Mouse (Mus musculus): ENCODE measurements at regions not wholly inside any gene's neighbourhood (a gene's known extent, or its start where the extent isn't known, plus 50 kb on each side); places are given as distances from the start of the nearest gene placed in this dataset.

GRCm38 (mm10) chr8:88972993-88973690 is 70.8 kb downstream of the Sall1 start:
- 54% methylated on average over 15 of the region's 15 CpGs for WGBS
- Histone ChIP-seq H3K4me1 (replicated peaks; ENCODE audit: control insufficient read depth, insufficient read depth, low read length) (no peaks in the 10 kb centered on the region), H3K36me3 (ENCODE audit: control insufficient read depth, insufficient read depth, low read length) (no peaks in the 10 kb centered on the region), H3K27me3 (ENCODE audit: control insufficient read depth, insufficient read depth, low read depth, low read length) (no peaks in the 10 kb centered on the region), H3K9ac (ENCODE audit: low read length) (no peak overlapping the region), H3K9me3 (ENCODE audit: control insufficient read depth, low read length) (no peaks in the 10 kb centered on the region), H3K27ac (ENCODE audit: low read length) (no peak overlapping the region), H3K4me2 (ENCODE audit: low read depth, low read length) (no peak overlapping the region), H3K4me3 (ENCODE audit: low read length) (no peak overlapping the region)
- no peak for ATAC-seq (ENCODE audit: low read depth)

GRCm38 (mm10) chr8:88958843-88959242 is 85.1 kb downstream of the Sall1 start:
- Histone ChIP-seq H3K27ac (ENCODE audit: low read length) (no peak overlapping the region), H3K9ac (ENCODE audit: low read length) (no peak overlapping the region), H3K9me3 (ENCODE audit: control insufficient read depth, low read length) (peaks cover 6% of the 10 kb centered on the region; the same call in 1 of the 2 replicates), H3K4me3 (ENCODE audit: low read length) (no peak overlapping the region), H3K4me1 (replicated peaks; ENCODE audit: control insufficient read depth, insufficient read depth, low read length) (no peaks in the 10 kb centered on the region), H3K27me3 (ENCODE audit: control insufficient read depth, insufficient read depth, low read depth, low read length) (no peaks in the 10 kb centered on the region; the same call in 1 of the 2 replicates), H3K36me3 (ENCODE audit: control insufficient read depth, insufficient read depth, low read length) (no peaks in the 10 kb centered on the region), H3K4me2 (ENCODE audit: low read depth, low read length) (no peak overlapping the region)
- no peak for ATAC-seq (ENCODE audit: low read depth)

- Histone ChIP-seq H3K4me2 (ENCODE audit: low read depth, low read length) (no peak overlapping the region), H3K9me3 (ENCODE audit: control insufficient read depth, low read length) (peaks cover 6% of the 10 kb centered on the region; the same call in 1 of the 2 replicates), H3K27me3 (ENCODE audit: control insufficient read depth, insufficient read depth, low read depth, low read length) (no peaks in the 10 kb centered on the region), H3K27ac (ENCODE audit: low read length) (no peak overlapping the region), H3K4me3 (ENCODE audit: low read length) (no peak overlapping the region), H3K4me1 (replicated peaks; ENCODE audit: control insufficient read depth, insufficient read depth, low read length) (no peaks in the 10 kb centered on the region), H3K9ac (ENCODE audit: low read length) (no peak overlapping the region), H3K36me3 (ENCODE audit: control insufficient read depth, insufficient read depth, low read length) (no peaks in the 10 kb centered on the region)
- WGBS = 60% methylated on average over 2 of the region's 2 CpGs
- ATAC-seq (ENCODE audit: low read depth) = no peak
These were observed 90.8 kb downstream of the Sall1 start for GRCm38 (mm10) chr8:88953178-88953577.

GRCm38 (mm10) chr8:88951829-88952155 is 92.2 kb downstream of the Sall1 start:
- peaks cover under 1% of the 10 kb centered on the region; the same call in 1 of the 2 replicates for H3K9me3 ChIP-seq (ENCODE audit: control insufficient read depth, low read length)
- no peak for ATAC-seq (ENCODE audit: low read depth)
- no peak overlapping the region for H3K9ac ChIP-seq (ENCODE audit: low read length)
- no peak overlapping the region for H3K4me3 ChIP-seq (ENCODE audit: low read length)
- H3K36me3 ChIP-seq (ENCODE audit: control insufficient read depth, insufficient read depth, low read length) = no peaks in the 10 kb centered on the region
- no peak overlapping the region for H3K4me2 ChIP-seq (ENCODE audit: low read depth, low read length)
- no peaks in the 10 kb centered on the region for H3K27me3 ChIP-seq (ENCODE audit: control insufficient read depth, insufficient read depth, low read depth, low read length)
- H3K27ac ChIP-seq (ENCODE audit: low read length) = no peak overlapping the region
- no peaks in the 10 kb centered on the region for H3K4me1 ChIP-seq (replicated peaks; ENCODE audit: control insufficient read depth, insufficient read depth, low read length)
- 53% methylated on average over 7 of the region's 7 CpGs for WGBS

DNA sequence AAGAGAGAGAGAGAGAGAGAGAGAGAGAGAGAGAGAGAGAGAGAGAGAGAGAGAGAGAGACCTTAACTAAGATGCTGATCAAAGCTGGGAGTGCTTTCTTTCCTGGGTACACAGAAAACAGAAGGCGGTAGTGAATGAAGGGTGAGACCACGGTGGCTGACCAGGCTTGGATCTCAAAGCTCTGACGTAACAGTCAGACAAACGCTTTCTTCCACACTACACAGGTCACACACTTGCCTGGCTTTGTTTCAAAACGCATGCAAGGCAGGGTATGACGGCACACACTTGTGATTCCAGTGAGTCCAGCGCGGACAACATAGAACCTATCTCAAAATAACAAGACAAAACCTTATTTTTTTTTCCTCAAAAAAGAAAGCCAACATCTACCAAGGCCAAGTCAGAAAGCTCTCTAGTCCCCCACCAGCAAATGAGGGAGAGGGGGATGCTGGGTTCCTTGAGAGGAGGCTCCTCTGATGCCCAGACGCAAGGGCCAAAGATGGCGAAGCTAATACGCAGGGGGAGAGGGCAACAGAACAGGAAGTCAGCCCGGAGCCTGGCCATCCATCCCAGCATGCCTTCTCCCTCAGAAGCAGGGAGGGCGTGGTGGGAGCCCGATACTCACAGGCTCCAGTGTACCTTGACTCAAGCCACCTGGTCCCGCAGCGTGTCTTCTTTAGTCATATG is 92.7 kb downstream of the Sall1 start:
- Histone ChIP-seq H3K36me3 (ENCODE audit: control insufficient read depth, insufficient read depth, low read length) (no peaks in the 10 kb centered on the region), H3K27ac (ENCODE audit: low read length) (no peak overlapping the region), H3K27me3 (ENCODE audit: control insufficient read depth, insufficient read depth, low read depth, low read length) (no peaks in the 10 kb centered on the region), H3K9me3 (ENCODE audit: control insufficient read depth, low read length) (no peaks in the 10 kb centered on the region), H3K4me3 (ENCODE audit: low read length) (no peak overlapping the region), H3K9ac (ENCODE audit: low read length) (no peak overlapping the region), H3K4me2 (ENCODE audit: low read depth, low read length) (no peak overlapping the region), H3K4me1 (replicated peaks; ENCODE audit: control insufficient read depth, insufficient read depth, low read length) (no peaks in the 10 kb centered on the region)
- WGBS = 65% methylated on average over 16 of the region's 16 CpGs
- no peak for ATAC-seq (ENCODE audit: low read depth)

GRCm38 (mm10) chr8:88949975-88950374 is 94.0 kb downstream of the Sall1 start:
- Histone ChIP-seq H3K4me3 (ENCODE audit: low read length) (no peak overlapping the region), H3K4me2 (ENCODE audit: low read depth, low read length) (no peak overlapping the region), H3K27me3 (ENCODE audit: control insufficient read depth, insufficient read depth, low read depth, low read length) (no peaks in the 10 kb centered on the region), H3K9ac (ENCODE audit: low read length) (no peak overlapping the region), H3K9me3 (ENCODE audit: control insufficient read depth, low read length) (no peaks in the 10 kb centered on the region), H3K36me3 (ENCODE audit: control insufficient read depth, insufficient read depth, low read length) (no peaks in the 10 kb centered on the region), H3K27ac (ENCODE audit: low read length) (no peak overlapping the region), H3K4me1 (replicated peaks; ENCODE audit: control insufficient read depth, insufficient read depth, low read length) (no peaks in the 10 kb centered on the region)
- 95% methylated on average over 6 of the region's 6 CpGs for WGBS
- no peak for ATAC-seq (ENCODE audit: low read depth)

DNA sequence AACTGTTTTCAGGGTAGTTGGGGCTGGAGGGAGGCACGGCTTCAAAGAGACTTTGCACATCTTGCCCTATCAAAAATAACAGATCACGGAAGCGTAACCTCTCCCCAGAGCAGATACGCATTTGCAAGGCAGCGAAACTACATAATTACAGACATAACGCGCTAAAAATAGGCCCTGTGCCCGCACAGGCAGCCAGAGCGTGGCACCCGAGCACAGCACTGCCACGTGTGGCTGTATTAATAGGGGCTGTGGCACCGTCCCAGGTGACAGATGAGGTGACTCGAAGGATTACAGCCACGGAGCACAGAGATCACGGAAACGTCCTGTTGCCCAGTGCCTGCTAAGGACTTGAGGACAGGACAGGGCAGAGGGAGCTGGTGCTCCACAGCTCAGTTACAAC is 95.0 kb downstream of the Sall1 start:
- Histone ChIP-seq H3K4me1 (replicated peaks; ENCODE audit: control insufficient read depth, insufficient read depth, low read length) (no peaks in the 10 kb centered on the region), H3K27ac (ENCODE audit: low read length) (no peak overlapping the region), H3K9ac (ENCODE audit: low read length) (no peak overlapping the region), H3K9me3 (ENCODE audit: control insufficient read depth, low read length) (no peaks in the 10 kb centered on the region), H3K4me2 (ENCODE audit: low read depth, low read length) (no peak overlapping the region), H3K27me3 (ENCODE audit: control insufficient read depth, insufficient read depth, low read depth, low read length) (no peaks in the 10 kb centered on the region), H3K36me3 (ENCODE audit: control insufficient read depth, insufficient read depth, low read length) (no peaks in the 10 kb centered on the region), H3K4me3 (ENCODE audit: low read length) (no peak overlapping the region)
- no peak for ATAC-seq (ENCODE audit: low read depth)
- WGBS = 72% methylated on average over 16 of the region's 16 CpGs

DNA sequence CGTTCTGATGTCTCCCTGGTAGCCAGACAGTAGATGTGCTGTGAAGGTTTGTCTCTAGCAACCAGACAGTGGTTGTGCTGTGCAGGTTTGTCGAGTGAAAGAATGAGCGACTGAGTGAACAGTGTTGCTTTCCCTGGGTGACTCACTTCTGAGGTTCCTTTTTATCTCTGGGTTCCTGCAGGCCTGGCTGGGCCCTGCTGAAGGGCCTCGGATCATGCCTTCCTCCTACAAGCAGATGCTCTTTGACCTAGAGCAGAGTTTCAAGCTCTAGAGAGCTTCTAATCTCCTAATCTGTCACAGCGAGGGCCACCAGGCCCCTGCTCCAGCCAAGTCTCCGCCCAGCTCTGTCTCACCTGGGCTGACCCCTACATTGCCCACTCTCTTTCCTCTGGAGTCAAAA is 95.6 kb downstream of the Sall1 start:
- Histone ChIP-seq H3K4me3 (ENCODE audit: low read length) (no peak overlapping the region), H3K36me3 (ENCODE audit: control insufficient read depth, insufficient read depth, low read length) (no peaks in the 10 kb centered on the region), H3K9ac (ENCODE audit: low read length) (no peak overlapping the region), H3K4me2 (ENCODE audit: low read depth, low read length) (no peak overlapping the region), H3K27ac (ENCODE audit: low read length) (no peak overlapping the region), H3K27me3 (ENCODE audit: control insufficient read depth, insufficient read depth, low read depth, low read length) (no peaks in the 10 kb centered on the region), H3K9me3 (ENCODE audit: control insufficient read depth, low read length) (no peaks in the 10 kb centered on the region), H3K4me1 (replicated peaks; ENCODE audit: control insufficient read depth, insufficient read depth, low read length) (no peaks in the 10 kb centered on the region)
- 51% methylated on average over 6 of the region's 6 CpGs for WGBS
- ATAC-seq (ENCODE audit: low read depth) = no peak

DNA sequence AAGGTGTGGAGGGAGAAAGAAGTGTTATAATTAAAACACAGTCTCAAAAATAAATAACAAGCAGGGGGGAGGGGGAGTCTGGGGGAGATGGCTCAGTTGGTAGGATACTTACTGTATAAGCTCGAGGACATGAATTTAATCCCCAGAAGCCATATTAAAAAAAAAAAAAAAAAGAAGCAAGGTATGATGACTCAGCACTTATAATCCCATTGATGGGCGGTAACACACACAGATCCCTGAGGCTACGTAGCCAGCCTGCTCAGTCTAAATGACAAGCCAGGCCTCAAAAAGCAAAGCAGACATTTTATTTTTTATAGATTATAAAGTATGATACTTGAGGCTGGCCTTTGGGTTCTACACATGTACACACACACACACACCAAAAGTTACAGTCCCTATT is 96.6 kb downstream of the Sall1 start:
- H3K36me3 ChIP-seq (ENCODE audit: control insufficient read depth, insufficient read depth, low read length) = no peaks in the 10 kb centered on the region
- H3K4me2 ChIP-seq (ENCODE audit: low read depth, low read length) = no peak overlapping the region
- no peak for ATAC-seq (ENCODE audit: low read depth)
- H3K9me3 ChIP-seq (ENCODE audit: control insufficient read depth, low read length) = no peaks in the 10 kb centered on the region
- H3K4me3 ChIP-seq (ENCODE audit: low read length) = no peak overlapping the region
- no peak overlapping the region for H3K9ac ChIP-seq (ENCODE audit: low read length)
- H3K27me3 ChIP-seq (ENCODE audit: control insufficient read depth, insufficient read depth, low read depth, low read length) = no peaks in the 10 kb centered on the region
- WGBS = 67% methylated on average over 3 of the region's 3 CpGs
- H3K27ac ChIP-seq (ENCODE audit: low read length) = no peak overlapping the region
- no peaks in the 10 kb centered on the region for H3K4me1 ChIP-seq (replicated peaks; ENCODE audit: control insufficient read depth, insufficient read depth, low read length)
